Mouse (Mus musculus) kidney, adult 2 months (tissue): ENCODE measurements around the gene Tbc1d19. TPM values are rescaled to one million over a fixed set of nuclear protein-coding genes. Genes with fewer than 3 reads are reported as not detected.

ENCODE experiments used
- DNase-seq: peaks from one replicate; pipeline ENCODE4 v3.0.0; 2021
- H3K27ac ChIP-seq: fragments of 200-500 bp; 2 replicates; pipeline ENCODE4 v1.5.1; 2012; ENCODE audit warnings: low read depth, low read length, control low read depth, inconsistent platforms; ENCODE audit not compliant: insufficient read depth
- H3K27me3 ChIP-seq: fragments of 200-500 bp; replicated peaks from 2 replicates; pipeline ENCODE4 v1.6.1; 2012; ENCODE audit warnings: mild to moderate bottlenecking, moderate library complexity, low read length, inconsistent platforms; ENCODE audit not compliant: control insufficient read depth, insufficient read depth
- H3K36me3 ChIP-seq: fragments of 200-500 bp; 2 replicates; pipeline ENCODE4 v1.6.1; 2012; ENCODE audit warnings: mild to moderate bottlenecking, moderate library complexity, low read length, inconsistent platforms; ENCODE audit not compliant: control insufficient read depth, insufficient read depth
- H3K4me1 ChIP-seq: fragments of 200-500 bp; 2 replicates; pipeline ENCODE4 v1.6.1; 2011; ENCODE audit warnings: low read length; ENCODE audit not compliant: control insufficient read depth, insufficient read depth
- H3K4me3 ChIP-seq: fragments of 200-500 bp; 2 replicates; pipeline ENCODE4 v1.5.1; 2011; ENCODE audit warnings: mild to moderate bottlenecking, low read depth, low read length, control low read depth; ENCODE audit not compliant: insufficient read depth
- CTCF ChIP-seq: fragments of 200-500 bp; conservative IDR thresholded peaks from 2 replicates; pipeline ENCODE4 v1.5.1; 2011; ENCODE audit warnings: low read depth, mild to moderate bottlenecking, control low read depth, low read length, moderate library complexity, mixed read lengths; ENCODE audit not compliant: insufficient read depth, insufficient read length
- POLR2A ChIP-seq: fragments of 200-500 bp; IDR thresholded peaks from one replicate; pipeline ENCODE4 v1.6.1; 2011; ENCODE audit warnings: low read depth, low read length, control low read depth
- WGBS: fragments of 180-500 bp; shearing (Covaris S2); methylation state at CpG from one replicate; pipeline ENCODE4 v1.1.7; 2018; 5-methylcytosine and 5-hydroxymethylcytosine counted together
- polyA plus RNA-seq: library from polyadenylated mRNA; depleted of rRNA; stranded (reverse); fragments of >200 nt; gene quantifications from 2 replicates; pipeline ENCODE4 v1.2.3, GENCODE M21; 2012

Tbc1d19 gene
- polyA plus RNA-seq, 1 experiment: 18.5 TPM

GRCm38 (mm10) chr5:53865991-53866390 is 56.6 kb downstream of the Tbc1d19 start:
- Histone ChIP-seq H3K27ac (no peak overlapping the region), H3K4me1 (no peaks in the 10 kb centered on the region), H3K27me3 (no peaks in the 10 kb centered on the region), H3K4me3 (no peak overlapping the region), H3K36me3 (no peaks in the 10 kb centered on the region)
- WGBS: 68% methylated on average over 6 of the region's 6 CpGs
- no peak for DNase-seq
- TF ChIP-seq CTCF (no peak), POLR2A (no peak)

- Histone ChIP-seq H3K4me3 (no peak overlapping the region), H3K27ac (no peak overlapping the region), H3K4me1 (no peaks in the 10 kb centered on the region), H3K36me3 (no peaks in the 10 kb centered on the region), H3K27me3 (no peaks in the 10 kb centered on the region)
- WGBS: 21% methylated on average over 6 of the region's 6 CpGs
- peak; percentile 63 for DNase-seq
- TF ChIP-seq POLR2A (no peak), CTCF (peak; percentile 91)
Measured at GRCm38 (mm10) chr5:53871665-53872312, 62.4 kb downstream of the Tbc1d19 start.

GRCm38 (mm10) chr5:53874966-53875365 is 65.6 kb downstream of the Tbc1d19 start:
- DNase-seq: no peak
- Histone ChIP-seq H3K27ac (no peak overlapping the region), H3K27me3 (no peaks in the 10 kb centered on the region), H3K4me3 (no peak overlapping the region), H3K4me1 (no peaks in the 10 kb centered on the region), H3K36me3 (no peaks in the 10 kb centered on the region)
- TF ChIP-seq CTCF (no peak), POLR2A (no peak)
- WGBS: 92% methylated on average over 3 of the region's 3 CpGs

- Histone ChIP-seq H3K4me3 (no peak overlapping the region), H3K27ac (peak overlapping the region; percentile 70), H3K4me1 (peaks cover 3% of the 10 kb centered on the region), H3K36me3 (peaks cover 4% of the 10 kb centered on the region), H3K27me3 (no peaks in the 10 kb centered on the region)
- TF ChIP-seq POLR2A (no peak), CTCF (no peak)
- DNase-seq: peak; percentile 61
- WGBS: 41% methylated on average over 4 of the region's 4 CpGs
Measured at GRCm38 (mm10) chr5:53880724-53881123, 71.3 kb downstream of the Tbc1d19 start.

- Histone ChIP-seq H3K4me1 (peaks cover 3% of the 10 kb centered on the region), H3K4me3 (no peak overlapping the region), H3K36me3 (peaks cover 4% of the 10 kb centered on the region), H3K27ac (peak overlapping the region; percentile 82), H3K27me3 (no peaks in the 10 kb centered on the region)
- WGBS: 63% methylated on average over 4 of the region's 4 CpGs
- TF ChIP-seq POLR2A: no peak
- no peak for TF ChIP-seq CTCF
- DNase-seq: peak; percentile 54
Measured at GRCm38 (mm10) chr5:53881381-53881990, 72.1 kb downstream of the Tbc1d19 start.

- H3K4me1 ChIP-seq: no peaks in the 10 kb centered on the region
- TF ChIP-seq CTCF: no peak
- no peak for TF ChIP-seq POLR2A
- H3K27ac ChIP-seq: no peak overlapping the region
- WGBS: 59% methylated on average over 9 of the region's 9 CpGs
- no peak overlapping the region for H3K4me3 ChIP-seq
- peaks cover 1% of the 10 kb centered on the region; the same call in 1 of the 2 replicates for H3K36me3 ChIP-seq
- H3K27me3 ChIP-seq: no peaks in the 10 kb centered on the region
- DNase-seq: no peak
Measured at GRCm38 (mm10) chr5:53901406-53901805, 92.0 kb downstream of the Tbc1d19 start.

GRCm38 (mm10) chr5:53902757-53903156 is 93.4 kb downstream of the Tbc1d19 start:
- TF ChIP-seq CTCF (no peak), POLR2A (no peak)
- H3K4me3 ChIP-seq: no peak overlapping the region
- 0 out of 2 replicates have a peak, but pooled peaks cover 1% of the 10 kb centered on the region for H3K36me3 ChIP-seq
- no peaks in the 10 kb centered on the region for H3K27me3 ChIP-seq
- no peaks in the 10 kb centered on the region for H3K4me1 ChIP-seq
- 80% methylated on average over 3 of the region's 3 CpGs for WGBS
- no peak for DNase-seq
- H3K27ac ChIP-seq: no peak overlapping the region
